Comparison of ENCODE assay signal across 21 mouse cellular contexts in the genomic region with DNA sequence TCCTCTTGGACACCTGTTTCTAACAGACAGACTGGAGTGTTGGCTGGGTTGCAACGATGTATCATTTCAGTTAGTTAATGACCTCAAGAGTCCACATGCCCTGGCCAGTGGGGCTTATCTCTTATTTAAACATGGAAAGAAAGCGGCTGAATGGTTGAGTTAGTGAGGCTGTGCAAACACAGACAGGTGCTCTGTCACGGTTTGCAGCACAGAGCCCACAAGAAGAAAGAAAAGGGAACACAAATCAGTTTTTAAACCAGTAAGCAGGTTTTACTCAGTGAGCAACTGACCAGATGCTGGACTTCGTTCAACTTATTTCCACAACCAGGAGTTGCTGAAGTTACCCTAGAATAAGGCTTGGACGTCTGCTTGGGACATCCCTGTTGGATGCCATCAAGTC.
DNase-seq lines count a peak whose midpoint lies in the region; ATAC-seq and TF ChIP-seq lines count a peak whose summit lies in the region.
"Had no signal": no experiment of that assay in that cellular context is flagged by ENCODE, and none has a peak within 500 bp of the region (broad histone marks: within the 10 kb centered on the region; RNA-seq: fewer than 3 reads in every experiment).

No protein-coding gene starts in this region.

- H3K4me3 ChIP-seq in kidney, embryonic 14.5 days (ENCODE audit: low read length), result no peak overlapping the region
- no peak overlapping the region for H3K4me3 ChIP-seq in liver, postnatal 0 days (ENCODE audit: low read depth, low read length)
- H3K4me3 ChIP-seq in hindbrain, embryonic 10.5 days, result no peak overlapping the region
- H3K4me3 ChIP-seq: embryonic facial prominence, embryonic 13.5 days; heart, embryonic 15.5 days; hindbrain, embryonic 12.5 days; left cerebral cortex, adult 2 months; midbrain, embryonic 13.5 days; myocyte had no signal

- 41% methylated on average over 5 of the region's 5 CpGs for WGBS in kidney, embryonic 14.5 days
- 37% methylated on average over 5 of the region's 5 CpGs for WGBS in liver, postnatal 0 days (ENCODE audit: insufficient replicate concordance)
- 77% methylated on average over 5 of the region's 5 CpGs for WGBS in hindbrain, embryonic 10.5 days

- no peak overlapping the region for H3K4me2 ChIP-seq in kidney, embryonic 14.5 days (replicated peaks; ENCODE audit: low read depth, low read length)
- no peak overlapping the region for H3K4me2 ChIP-seq in liver, postnatal 0 days (ENCODE audit: low read depth, low read length)
- H3K4me2 ChIP-seq: embryonic facial prominence, embryonic 13.5 days; heart, embryonic 15.5 days; hindbrain, embryonic 12.5 days; midbrain, embryonic 13.5 days had no signal

- no peaks in the 10 kb centered on the region for H3K4me1 ChIP-seq in kidney, embryonic 14.5 days (ENCODE audit: control insufficient read depth, insufficient read depth, low read length)
- peaks cover 3% of the 10 kb centered on the region; the same call in 1 of the 2 replicates for H3K4me1 ChIP-seq in liver, postnatal 0 days (ENCODE audit: insufficient read depth)
- H3K4me1 ChIP-seq in hindbrain, embryonic 10.5 days (replicated peaks), result no peaks in the 10 kb centered on the region
- H3K4me1 ChIP-seq: embryonic facial prominence, embryonic 13.5 days; heart, embryonic 15.5 days; hindbrain, embryonic 12.5 days; midbrain, embryonic 13.5 days had no signal

- no peak for TF ChIP-seq CTCF in liver, postnatal 0 days (IDR thresholded peaks at IDR 0.05; ENCODE audit: low read depth)

- H3K36me3 ChIP-seq in kidney, embryonic 14.5 days (ENCODE audit: control insufficient read depth, insufficient read depth, low read length), result no peaks in the 10 kb centered on the region
- no peaks in the 10 kb centered on the region for H3K36me3 ChIP-seq in liver, postnatal 0 days (replicated peaks; ENCODE audit: insufficient read depth, low read length)
- no peaks in the 10 kb centered on the region for H3K36me3 ChIP-seq in hindbrain, embryonic 10.5 days
- H3K36me3 ChIP-seq: embryonic facial prominence, embryonic 13.5 days; heart, embryonic 15.5 days; hindbrain, embryonic 12.5 days; midbrain, embryonic 13.5 days had no signal

- DNase-seq in kidney, postnatal 25 days, result no peak
- DNase-seq in testis, postnatal 14 days (ENCODE audit: low spot score), result peak; percentile 19
- no peak for DNase-seq in testis, postnatal 10 days (ENCODE audit: low spot score)
- DNase-seq in liver, postnatal 0 days, result no peak
- DNase-seq in yolk sac, embryonic 10.5 days (ENCODE audit: low spot score), result peak; percentile 56
- no peak for DNase-seq in hindbrain, embryonic 10.5 days (ENCODE audit: low spot score)
- no peak for DNase-seq in layer of hippocampus, postnatal 10 days (ENCODE audit: low spot score in 2 of 2)
- DNase-seq: adrenal gland, adult 2 months; cerebellum, adult 18-20 months; heart, adult 18-20 months; kidney, adult 11 months; kidney, postnatal 4 days; lung, postnatal 4 days; right cerebral cortex, adult 18-20 months had no signal

- no peak overlapping the region for H3K9ac ChIP-seq in kidney, embryonic 14.5 days (ENCODE audit: low read depth, low read length)
- no peak overlapping the region for H3K9ac ChIP-seq in liver, postnatal 0 days (replicated peaks)
- H3K9ac ChIP-seq: embryonic facial prominence, embryonic 13.5 days; heart, embryonic 15.5 days; hindbrain, embryonic 12.5 days; midbrain, embryonic 13.5 days had no signal

- H3K27ac ChIP-seq in kidney, embryonic 14.5 days (ENCODE audit: low read depth, low read length), result no peak overlapping the region
- H3K27ac ChIP-seq in liver, postnatal 0 days (ENCODE audit: low read depth), result peak overlapping the region; percentile 49
- H3K27ac ChIP-seq in hindbrain, embryonic 10.5 days, result no peak overlapping the region
- H3K27ac ChIP-seq: embryonic facial prominence, embryonic 13.5 days; heart, embryonic 15.5 days; hindbrain, embryonic 12.5 days; left cerebral cortex, adult 2 months; midbrain, embryonic 13.5 days had no signal

- H3K9me3 ChIP-seq in kidney, embryonic 14.5 days (ENCODE audit: control insufficient read depth, low read length), result no peaks in the 10 kb centered on the region
- no peaks in the 10 kb centered on the region for H3K9me3 ChIP-seq in liver, postnatal 0 days (ENCODE audit: low read length)
- no peaks in the 10 kb centered on the region for H3K9me3 ChIP-seq in hindbrain, embryonic 10.5 days
- H3K9me3 ChIP-seq: embryonic facial prominence, embryonic 13.5 days; heart, embryonic 15.5 days; hindbrain, embryonic 12.5 days; midbrain, embryonic 13.5 days had no signal

- no peaks in the 10 kb centered on the region for H3K27me3 ChIP-seq in kidney, embryonic 14.5 days (ENCODE audit: control insufficient read depth, insufficient read depth, low read length)
- no peaks in the 10 kb centered on the region for H3K27me3 ChIP-seq in liver, postnatal 0 days (ENCODE audit: insufficient read depth, low read length)
- no peaks in the 10 kb centered on the region for H3K27me3 ChIP-seq in hindbrain, embryonic 10.5 days (ENCODE audit: insufficient read depth, poor library complexity, severe bottlenecking)
- H3K27me3 ChIP-seq: embryonic facial prominence, embryonic 13.5 days; heart, embryonic 15.5 days; hindbrain, embryonic 12.5 days; midbrain, embryonic 13.5 days had no signal

- ATAC-seq in kidney, embryonic 14.5 days (ENCODE audit: low FRiP score, low TSS enrichment), result peak; percentile 24; the same call in 1 of the 2 replicates
- peak; percentile 72 for ATAC-seq in liver, postnatal 0 days
- ATAC-seq: midbrain, embryonic 13.5 days had no signal

- TF ChIP-seq EP300 in liver, postnatal 0 days (IDR thresholded peaks at IDR 0.05; ENCODE audit: low read depth), result peak; percentile 12; the same call in 1 of the 2 replicates

Comparison
In these comparisons a context has a peak if more than half of its experiments do, and no peak if none do; other contexts are left out.
1. DNase-seq: peak in testis, postnatal 14 days (single experiment) and yolk sac, embryonic 10.5 days (single experiment); none in kidney, postnatal 25 days (0 of 2), testis, postnatal 10 days (single experiment), liver, postnatal 0 days (single experiment), hindbrain, embryonic 10.5 days (single experiment) and layer of hippocampus, postnatal 10 days (0 of 2).